Mouse (Mus musculus) stomach, postnatal 0 days (tissue): ENCODE data around the gene Cryab. TPM values are rescaled to one million over a fixed set of nuclear protein-coding genes. Genes with fewer than 3 reads are reported as not detected.

Experiments used
- ATAC-seq: fragments of 200-750 bp; cut with Nextera tagmentation; 2 replicates; pipeline ENCODE4 v1.8.0; 2017; ENCODE audit not compliant: low FRiP score, low TSS enrichment
- DNase-seq: peaks from one replicate; pipeline ENCODE4 v3.0.0-alpha.2; 2016; ENCODE audit warnings: low spot score
- H3K27ac ChIP-seq: fragments of 300-500 bp; sonication (generic); replicated peaks from 2 replicates; pipeline ENCODE4 v1.5.1; 2014; ENCODE audit warnings: mild to moderate bottlenecking, control low read depth
- H3K27me3 ChIP-seq: fragments of 300-500 bp; sonication (generic); 2 replicates; pipeline ENCODE4 v1.6.1; 2014; ENCODE audit warnings: low read length; ENCODE audit not compliant: control insufficient read depth, insufficient read depth
- H3K36me3 ChIP-seq: fragments of 300-500 bp; sonication (generic); 2 replicates; pipeline ENCODE4 v1.6.1; 2014; ENCODE audit warnings: low read length, mixed read lengths; ENCODE audit not compliant: control insufficient read depth, insufficient read depth
- H3K4me1 ChIP-seq: fragments of 300-500 bp; sonication (generic); replicated peaks from 2 replicates; pipeline ENCODE4 v1.6.1; 2014; ENCODE audit warnings: antibody characterized with exemption; ENCODE audit not compliant: control insufficient read depth, insufficient read depth
- H3K4me2 ChIP-seq: fragments of 300-500 bp; sonication (generic); replicated peaks from 2 replicates; pipeline ENCODE4 v1.6.1; 2014; ENCODE audit warnings: low read depth, mild to moderate bottlenecking, control low read depth, moderate library complexity
- H3K4me3 ChIP-seq: fragments of 300-500 bp; sonication (generic); 2 replicates; pipeline ENCODE4 v1.5.1; 2014; ENCODE audit warnings: low read depth, low read length, control low read depth
- H3K9ac ChIP-seq: fragments of 300-500 bp; sonication (generic); 2 replicates; pipeline ENCODE4 v1.6.1; 2014; ENCODE audit warnings: mild to moderate bottlenecking, low read length, control low read depth, mixed read lengths
- H3K9me3 ChIP-seq: fragments of 300-500 bp; sonication (generic); 2 replicates; pipeline ENCODE4 v1.6.1; 2016; ENCODE audit warnings: low read length; ENCODE audit not compliant: control insufficient read depth
- CTCF ChIP-seq: IDR thresholded peaks from 2 replicates; pipeline ENCODE4 v1.5.1; 2016; ENCODE audit warnings: antibody characterized with exemption, low read depth, mild to moderate bottlenecking, moderate library complexity
- EP300 ChIP-seq: optimal IDR thresholded peaks from 2 replicates; pipeline ENCODE3; 2016; ENCODE audit warnings: antibody characterized with exemption
- WGBS: fragments of 180-500 bp; shearing (Covaris S2); extraction: QIAGEN DNeasy Blood & Tissue Kit; methylation state at CpG from one replicate; pipeline ENCODE4 v1.1.7; 2014; 5-methylcytosine and 5-hydroxymethylcytosine counted together
- polyA plus RNA-seq: library from polyadenylated mRNA; unstranded; fragments of >200 nt; fragmentation: Nextera tagmentation; extraction: Ambion mirVana; gene quantifications from 2 replicates; pipeline ENCODE4 v1.2.1, GENCODE M21; 2015

Cryab gene
- polyA plus RNA-seq, 1 experiment from 2014 or later, result 174 TPM

DNA sequence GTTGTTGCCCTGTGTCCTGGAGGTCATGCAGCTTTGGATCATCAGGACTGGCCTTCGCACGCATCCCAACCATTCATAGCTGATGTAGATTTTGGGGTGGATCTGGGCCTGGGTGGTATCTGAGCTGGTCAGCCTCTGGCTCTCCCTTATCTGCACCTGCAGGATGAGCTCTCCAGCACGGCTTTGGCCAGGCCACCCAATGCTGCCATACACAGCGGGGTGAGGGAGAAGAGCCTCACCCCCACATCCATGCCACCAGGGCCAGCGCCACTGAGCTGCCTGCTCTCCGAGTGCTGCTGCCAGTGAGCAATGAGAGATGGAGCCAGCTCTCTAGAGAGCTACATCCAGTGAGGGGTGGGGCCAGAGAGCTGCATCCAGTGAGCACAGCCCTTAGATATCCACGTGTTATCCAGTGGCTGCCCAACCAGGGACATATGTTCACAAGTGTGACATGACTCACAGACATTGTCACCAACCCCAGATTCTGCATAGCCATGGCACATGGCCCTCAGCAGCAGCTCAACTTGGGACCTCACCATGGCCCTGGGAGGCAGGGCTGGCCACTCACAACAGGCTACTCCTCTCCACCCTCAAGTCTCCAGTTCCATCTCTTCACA is 52.0 kb downstream of the Cryab start:
- no peak for TF ChIP-seq EP300
- TF ChIP-seq CTCF, result no peak
- H3K36me3 ChIP-seq, result peaks cover 13% of the 10 kb centered on the region
- ATAC-seq (peak; percentile 54), DNase-seq (no peak)
- no peak overlapping the region for H3K4me3 ChIP-seq
- WGBS, result 88% methylated on average over 7 of the region's 7 CpGs
- H3K4me1 ChIP-seq, result no peaks in the 10 kb centered on the region
- H3K9me3 ChIP-seq, result no peaks in the 10 kb centered on the region
- H3K4me2 ChIP-seq, result no peak overlapping the region
- H3K27ac ChIP-seq, result no peak overlapping the region
- no peak overlapping the region for H3K9ac ChIP-seq
- H3K27me3 ChIP-seq, result no peaks in the 10 kb centered on the region

Other genes starting within 250 kb of the Cryab start
- 83.8 and 87.0 TPM in 2 replicates for gene Pts, start 222.6 kb upstream of the Cryab start, polyA plus RNA-seq
- 290 and 317 TPM in 2 replicates for gene Il18, start 196.5 kb upstream of the Cryab start, polyA plus RNA-seq
- 4.7 and 5.3 TPM in 2 replicates for gene Bco2, start 196.1 kb upstream of the Cryab start, polyA plus RNA-seq
- not detected in 2 replicates for gene Tex12, start 190.0 kb upstream of the Cryab start, polyA plus RNA-seq
- 425 and 428 TPM in 2 replicates for gene Sdhd, start 147.5 kb upstream of the Cryab start, polyA plus RNA-seq
- gene Timm8b, start 147.4 kb upstream of the Cryab start, polyA plus RNA-seq, result 252 and 278 TPM in 2 replicates
- 2.2 and 3.2 TPM in 2 replicates for gene Pih1d2, start 134.0 kb upstream of the Cryab start, polyA plus RNA-seq
- gene Nkapd1, start 133.9 kb upstream of the Cryab start, polyA plus RNA-seq, result 14.3 and 16.1 TPM in 2 replicates
- 36.7 and 45.2 TPM in 2 replicates for gene Dlat, start 91.5 kb upstream of the Cryab start, polyA plus RNA-seq
- 6.6 and 6.9 TPM in 2 replicates for gene Dixdc1, start 11.8 kb upstream of the Cryab start, polyA plus RNA-seq
- gene 2310030G06Rik, start 4.8 kb upstream of the Cryab start, polyA plus RNA-seq, result 22.3 and 22.4 TPM in 2 replicates
- gene Hspb2, start 1.0 kb downstream of the Cryab start, polyA plus RNA-seq, result 21.6 and 23.4 TPM in 2 replicates
- 7.2 and 8.3 TPM in 2 replicates for gene Fdxacb1, start 16.9 kb downstream of the Cryab start, polyA plus RNA-seq
- gene Alg9, start 23.7 kb downstream of the Cryab start, polyA plus RNA-seq, result 19.7 and 19.8 TPM in 2 replicates
- 36.8 and 41.3 TPM in 2 replicates for gene 1110032A03Rik, start 24.2 kb downstream of the Cryab start, polyA plus RNA-seq
- 32.6 and 33.2 TPM in 2 replicates for gene Ppp2r1b, start 94.0 kb downstream of the Cryab start, polyA plus RNA-seq